Mouse (Mus musculus): Measurements from ENCODE around the gene Mlip. TPM values are rescaled to one million over a fixed set of nuclear protein-coding genes. Genes with fewer than 3 reads are reported as not detected.

The Mlip gene
- polyA plus RNA-seq, 1 experiment from 2014 or later = 0.25 TPM

GRCm38 (mm10) chr9:77384651-77385050 lies 31.9 kb upstream of the Mlip start:
- no peaks in the 10 kb centered on the region for H3K9me3 ChIP-seq (ENCODE audit: control insufficient read depth, low read length)
- no peak for ATAC-seq (ENCODE audit: insufficient number of reproducible peaks, low FRiP score, low TSS enrichment, low read depth)
- no peak overlapping the region for H3K4me3 ChIP-seq (ENCODE audit: low read depth, low read length)
- no peak overlapping the region for H3K4me2 ChIP-seq (ENCODE audit: low read depth, severe bottlenecking)
- no peak overlapping the region for H3K27ac ChIP-seq (replicated peaks; ENCODE audit: low read depth, low read length)
- WGBS = 87% methylated on average over 9 of the region's 9 CpGs
- no peak overlapping the region for H3K9ac ChIP-seq (ENCODE audit: low read length)
- no peaks in the 10 kb centered on the region for H3K27me3 ChIP-seq (ENCODE audit: control insufficient read depth, insufficient read depth, low read length)
- H3K4me1 ChIP-seq (ENCODE audit: control insufficient read depth, insufficient read depth, low read length) = no peaks in the 10 kb centered on the region
- no peaks in the 10 kb centered on the region for H3K36me3 ChIP-seq (ENCODE audit: control insufficient read depth, insufficient read depth, low read length)
- no peak for DNase-seq (ENCODE audit: low spot score)

GRCm38 (mm10) chr9:77383951-77384350 lies 31.2 kb upstream of the Mlip start:
- no peaks in the 10 kb centered on the region for H3K27me3 ChIP-seq (ENCODE audit: control insufficient read depth, insufficient read depth, low read length)
- no peak overlapping the region for H3K9ac ChIP-seq (ENCODE audit: low read length)
- H3K4me2 ChIP-seq (ENCODE audit: low read depth, severe bottlenecking) = no peak overlapping the region
- no peak overlapping the region for H3K27ac ChIP-seq (replicated peaks; ENCODE audit: low read depth, low read length)
- H3K36me3 ChIP-seq (ENCODE audit: control insufficient read depth, insufficient read depth, low read length) = no peaks in the 10 kb centered on the region
- DNase-seq (ENCODE audit: low spot score) = no peak
- no peak overlapping the region for H3K4me3 ChIP-seq (ENCODE audit: low read depth, low read length)
- no peak for ATAC-seq (ENCODE audit: insufficient number of reproducible peaks, low FRiP score, low TSS enrichment, low read depth)
- H3K4me1 ChIP-seq (ENCODE audit: control insufficient read depth, insufficient read depth, low read length) = no peaks in the 10 kb centered on the region
- H3K9me3 ChIP-seq (ENCODE audit: control insufficient read depth, low read length) = no peaks in the 10 kb centered on the region
- WGBS = 52% methylated on average over 4 of the region's 4 CpGs

DNA sequence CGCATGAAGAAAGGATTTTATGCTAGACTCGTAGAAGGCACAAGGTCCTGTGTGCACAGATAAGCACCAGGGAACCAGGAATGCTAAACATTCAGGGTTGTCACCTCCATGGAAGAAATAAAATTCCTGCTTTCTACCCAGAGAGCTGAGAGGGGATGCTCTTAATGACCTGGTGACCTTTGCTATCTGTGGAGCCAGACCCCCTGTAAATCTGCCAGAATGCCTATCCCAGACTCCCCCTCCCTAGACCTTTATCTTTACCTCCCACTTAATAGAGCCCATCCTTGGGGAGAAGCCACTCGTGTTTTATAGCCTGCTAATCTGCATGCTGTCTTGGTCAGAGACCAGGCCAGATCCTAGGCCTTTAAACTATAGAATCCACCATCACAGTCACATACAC lies 29.7 kb upstream of the Mlip start:
- no peaks in the 10 kb centered on the region for H3K9me3 ChIP-seq (ENCODE audit: control insufficient read depth, low read length)
- 15% methylated on average over 3 of the region's 3 CpGs for WGBS
- no peak overlapping the region for H3K4me3 ChIP-seq (ENCODE audit: low read depth, low read length)
- DNase-seq (ENCODE audit: low spot score) (no peak), ATAC-seq (ENCODE audit: insufficient number of reproducible peaks, low FRiP score, low TSS enrichment, low read depth) (no peak)
- no peaks in the 10 kb centered on the region for H3K27me3 ChIP-seq (ENCODE audit: control insufficient read depth, insufficient read depth, low read length)
- H3K4me2 ChIP-seq (ENCODE audit: low read depth, severe bottlenecking) = no peak overlapping the region
- H3K36me3 ChIP-seq (ENCODE audit: control insufficient read depth, insufficient read depth, low read length) = no peaks in the 10 kb centered on the region
- H3K9ac ChIP-seq (ENCODE audit: low read length) = no peak overlapping the region
- H3K4me1 ChIP-seq (ENCODE audit: control insufficient read depth, insufficient read depth, low read length) = no peaks in the 10 kb centered on the region
- no peak overlapping the region for H3K27ac ChIP-seq (replicated peaks; ENCODE audit: low read depth, low read length)

DNA sequence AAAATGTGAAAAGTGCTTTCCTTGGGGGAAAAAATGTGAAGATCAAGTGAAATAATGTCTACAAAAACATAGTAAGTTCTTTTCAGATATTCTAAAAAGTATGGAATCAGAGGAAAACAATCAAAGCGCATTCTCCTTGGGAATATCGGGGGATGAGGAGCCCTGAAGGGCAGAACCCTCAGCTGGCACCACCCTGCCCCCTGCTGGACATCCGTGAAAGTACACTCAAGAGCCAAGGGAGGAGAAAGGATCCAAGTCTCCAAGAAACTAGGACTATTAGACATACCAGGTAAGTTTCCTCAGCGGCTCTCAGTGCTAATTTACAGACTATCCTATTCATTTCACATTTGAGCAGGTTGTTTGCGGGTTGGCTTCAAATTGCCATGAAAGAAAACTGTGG lies 28.8 kb upstream of the Mlip start:
- H3K27me3 ChIP-seq (ENCODE audit: control insufficient read depth, insufficient read depth, low read length) = no peaks in the 10 kb centered on the region
- no peaks in the 10 kb centered on the region for H3K36me3 ChIP-seq (ENCODE audit: control insufficient read depth, insufficient read depth, low read length)
- no peak overlapping the region for H3K27ac ChIP-seq (replicated peaks; ENCODE audit: low read depth, low read length)
- H3K4me1 ChIP-seq (ENCODE audit: control insufficient read depth, insufficient read depth, low read length) = no peaks in the 10 kb centered on the region
- 21% methylated on average over 5 of the region's 5 CpGs for WGBS
- H3K9me3 ChIP-seq (ENCODE audit: control insufficient read depth, low read length) = no peaks in the 10 kb centered on the region
- H3K4me3 ChIP-seq (ENCODE audit: low read depth, low read length) = no peak overlapping the region
- no peak overlapping the region for H3K4me2 ChIP-seq (ENCODE audit: low read depth, severe bottlenecking)
- no peak overlapping the region for H3K9ac ChIP-seq (ENCODE audit: low read length)
- no peak for ATAC-seq (ENCODE audit: insufficient number of reproducible peaks, low FRiP score, low TSS enrichment, low read depth)
- DNase-seq (ENCODE audit: low spot score) = peak; percentile 86

GRCm38 (mm10) chr9:77379625-77380024 lies 26.9 kb upstream of the Mlip start:
- H3K9ac ChIP-seq (ENCODE audit: low read length) = no peak overlapping the region
- no peak overlapping the region for H3K27ac ChIP-seq (replicated peaks; ENCODE audit: low read depth, low read length)
- DNase-seq (ENCODE audit: low spot score) = peak; percentile 88
- H3K36me3 ChIP-seq (ENCODE audit: control insufficient read depth, insufficient read depth, low read length) = no peaks in the 10 kb centered on the region
- H3K4me2 ChIP-seq (ENCODE audit: low read depth, severe bottlenecking) = no peak overlapping the region
- WGBS = 46% methylated on average over 5 of the region's 5 CpGs
- H3K9me3 ChIP-seq (ENCODE audit: control insufficient read depth, low read length) = no peaks in the 10 kb centered on the region
- ATAC-seq (ENCODE audit: insufficient number of reproducible peaks, low FRiP score, low TSS enrichment, low read depth) = no peak
- no peaks in the 10 kb centered on the region for H3K4me1 ChIP-seq (ENCODE audit: control insufficient read depth, insufficient read depth, low read length)
- H3K4me3 ChIP-seq (ENCODE audit: low read depth, low read length) = no peak overlapping the region
- H3K27me3 ChIP-seq (ENCODE audit: control insufficient read depth, insufficient read depth, low read length) = no peaks in the 10 kb centered on the region

- WGBS = 77% methylated on average over 10 of the region's 10 CpGs
Observed at GRCm38 (mm10) chr9:77377696-77378095, 24.9 kb upstream of the Mlip start.

DNA sequence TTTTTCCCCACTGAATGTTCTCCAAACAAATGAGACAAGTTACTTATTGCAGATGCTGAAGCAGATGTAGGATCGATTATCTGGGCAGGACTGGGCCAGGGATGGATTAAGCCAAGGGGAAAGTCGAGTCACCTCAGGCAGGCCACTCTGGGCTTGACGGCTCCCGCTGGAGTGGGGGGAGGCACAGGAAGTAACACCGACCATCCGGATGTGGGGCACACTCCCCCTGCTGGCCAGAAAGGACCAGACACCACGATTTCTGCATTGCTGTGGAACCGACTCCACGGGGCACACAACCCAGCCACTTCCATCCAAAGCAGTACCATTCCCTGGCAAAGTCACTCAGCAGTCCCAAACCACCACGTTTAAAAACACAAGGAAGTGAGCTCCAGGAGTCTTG lies 24.3 kb upstream of the Mlip start:
- Histone ChIP-seq H3K4me2 (ENCODE audit: low read depth, severe bottlenecking) (no peak overlapping the region), H3K27ac (replicated peaks; ENCODE audit: low read depth, low read length) (no peak overlapping the region), H3K4me3 (ENCODE audit: low read depth, low read length) (no peak overlapping the region), H3K9ac (ENCODE audit: low read length) (no peak overlapping the region), H3K27me3 (ENCODE audit: control insufficient read depth, insufficient read depth, low read length) (no peaks in the 10 kb centered on the region), H3K4me1 (ENCODE audit: control insufficient read depth, insufficient read depth, low read length) (no peaks in the 10 kb centered on the region), H3K36me3 (ENCODE audit: control insufficient read depth, insufficient read depth, low read length) (no peaks in the 10 kb centered on the region), H3K9me3 (ENCODE audit: control insufficient read depth, low read length) (no peaks in the 10 kb centered on the region)
- ATAC-seq (ENCODE audit: insufficient number of reproducible peaks, low FRiP score, low TSS enrichment, low read depth) (no peak), DNase-seq (ENCODE audit: low spot score) (peak; percentile 35)
- 78% methylated on average over 10 of the region's 10 CpGs for WGBS

More at GRCm38 (mm10) chr9:77377696-77378095, 24.9 kb upstream of the Mlip start:
- H3K36me3 ChIP-seq (ENCODE audit: control insufficient read depth, insufficient read depth, low read length) = no peaks in the 10 kb centered on the region
- H3K27ac ChIP-seq (replicated peaks; ENCODE audit: low read depth, low read length) = no peak overlapping the region
- no peaks in the 10 kb centered on the region for H3K4me1 ChIP-seq (ENCODE audit: control insufficient read depth, insufficient read depth, low read length)
- no peak overlapping the region for H3K9ac ChIP-seq (ENCODE audit: low read length)
- H3K9me3 ChIP-seq (ENCODE audit: control insufficient read depth, low read length) = no peaks in the 10 kb centered on the region
- ATAC-seq (ENCODE audit: insufficient number of reproducible peaks, low FRiP score, low TSS enrichment, low read depth) (no peak), DNase-seq (ENCODE audit: low spot score) (no peak)
- H3K4me2 ChIP-seq (ENCODE audit: low read depth, severe bottlenecking) = no peak overlapping the region
- no peak overlapping the region for H3K4me3 ChIP-seq (ENCODE audit: low read depth, low read length)
- H3K27me3 ChIP-seq (ENCODE audit: control insufficient read depth, insufficient read depth, low read length) = no peaks in the 10 kb centered on the region

DNA sequence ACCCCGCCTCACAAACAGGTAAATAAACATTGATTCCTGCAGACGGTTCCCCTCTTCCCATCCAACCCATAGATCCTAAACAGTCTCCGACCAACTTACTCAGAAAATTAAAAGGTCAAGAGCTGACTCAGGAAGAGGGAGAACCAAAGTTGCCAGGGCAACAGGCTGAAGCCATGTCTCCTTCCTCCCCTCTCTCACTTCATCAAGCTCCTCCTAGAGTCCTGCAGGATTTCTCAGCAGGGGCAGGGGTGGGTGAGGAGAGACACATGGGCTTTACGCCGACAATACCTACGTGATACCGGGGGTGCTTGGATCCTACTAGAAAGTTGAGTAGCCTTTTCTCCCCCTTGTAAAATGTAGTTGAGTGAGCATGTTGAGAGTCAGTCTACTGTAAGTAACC lies 23.8 kb upstream of the Mlip start:
- Histone ChIP-seq H3K4me1 (ENCODE audit: control insufficient read depth, insufficient read depth, low read length) (no peaks in the 10 kb centered on the region), H3K9ac (ENCODE audit: low read length) (no peak overlapping the region), H3K27me3 (ENCODE audit: control insufficient read depth, insufficient read depth, low read length) (no peaks in the 10 kb centered on the region), H3K9me3 (ENCODE audit: control insufficient read depth, low read length) (no peaks in the 10 kb centered on the region), H3K27ac (replicated peaks; ENCODE audit: low read depth, low read length) (no peak overlapping the region), H3K4me3 (ENCODE audit: low read depth, low read length) (no peak overlapping the region), H3K4me2 (ENCODE audit: low read depth, severe bottlenecking) (no peak overlapping the region), H3K36me3 (ENCODE audit: control insufficient read depth, insufficient read depth, low read length) (no peaks in the 10 kb centered on the region)
- DNase-seq (ENCODE audit: low spot score) (no peak), ATAC-seq (ENCODE audit: insufficient number of reproducible peaks, low FRiP score, low TSS enrichment, low read depth) (no peak)
- 87% methylated on average over 7 of the region's 7 CpGs for WGBS

- Histone ChIP-seq H3K27me3 (ENCODE audit: control insufficient read depth, insufficient read depth, low read length) (no peaks in the 10 kb centered on the region), H3K4me1 (ENCODE audit: control insufficient read depth, insufficient read depth, low read length) (no peaks in the 10 kb centered on the region), H3K9ac (ENCODE audit: low read length) (no peak overlapping the region), H3K4me3 (ENCODE audit: low read depth, low read length) (no peak overlapping the region), H3K27ac (replicated peaks; ENCODE audit: low read depth, low read length) (no peak overlapping the region), H3K36me3 (ENCODE audit: control insufficient read depth, insufficient read depth, low read length) (no peaks in the 10 kb centered on the region; the same call in 1 of the 2 replicates), H3K4me2 (ENCODE audit: low read depth, severe bottlenecking) (no peak overlapping the region), H3K9me3 (ENCODE audit: control insufficient read depth, low read length) (no peaks in the 10 kb centered on the region)
- no peak for DNase-seq (ENCODE audit: low spot score)
- WGBS = 86% methylated on average over 3 of the region's 3 CpGs
- no peak for ATAC-seq (ENCODE audit: insufficient number of reproducible peaks, low FRiP score, low TSS enrichment, low read depth)
Observed at GRCm38 (mm10) chr9:77370706-77371105, 17.9 kb upstream of the Mlip start.

All from limb, embryonic 11.5 days (tissue).